Mouse (Mus musculus) ZHBTc4 (cell line): Measurements from ENCODE around the gene Nit1.

Experiments
- DNase-seq: peaks from one replicate; pipeline ENCODE4 v3.0.0-alpha.2; 2011; ENCODE audit warnings: low read depth, low spot score

The Nit1 gene

DNA sequence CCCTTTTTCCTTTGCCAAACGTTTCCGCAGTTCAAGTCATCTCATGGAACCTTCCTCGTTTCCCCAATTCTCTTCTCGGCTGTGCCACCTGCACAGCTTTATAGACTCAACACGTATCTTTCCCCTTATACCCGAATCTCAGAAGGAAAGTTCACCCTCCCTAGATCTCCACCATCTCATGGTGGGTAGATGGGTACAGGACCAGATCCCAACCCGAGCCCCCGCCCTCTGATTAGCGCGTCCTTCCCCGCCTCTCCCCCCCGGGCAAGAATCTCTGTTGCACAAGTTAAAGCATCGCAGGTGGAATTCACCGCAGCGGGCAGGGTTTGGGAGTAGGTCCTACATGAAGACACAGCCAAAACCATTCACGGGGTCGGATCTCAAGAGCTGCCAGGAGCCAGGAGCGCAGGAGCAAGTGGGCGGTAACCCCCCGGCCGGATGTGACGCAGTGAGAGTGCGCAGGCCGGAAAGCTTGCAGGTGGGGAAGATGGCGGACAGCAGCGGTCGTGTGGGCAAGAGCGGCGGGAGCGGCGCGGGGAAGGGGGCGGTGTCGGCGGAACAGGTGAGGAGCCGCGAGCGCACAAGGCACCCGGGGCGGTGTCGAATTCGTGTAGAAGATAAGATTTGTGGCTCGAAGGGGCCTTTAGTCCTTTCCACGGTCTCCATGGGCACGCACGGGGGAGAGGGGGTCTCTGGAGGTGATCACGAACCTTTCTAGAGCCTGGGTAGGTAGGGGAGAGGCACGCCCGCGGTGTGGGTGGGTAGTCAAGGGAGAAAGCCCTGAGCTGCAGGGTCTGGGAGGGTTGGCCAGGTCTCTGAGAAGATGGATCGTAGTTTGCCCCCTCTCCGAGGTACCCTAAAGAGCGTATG is at the start of gene Nit1, which contains the start of gene Pfdn2:
Gene Nit1, minus strand, starts transcription at position 422 of the 870 bp plus-strand sequence.
Gene Pfdn2, plus strand, starts transcription at position 446 of the 870 bp plus-strand sequence.
- DNase-seq: peak; percentile 96

DNA sequence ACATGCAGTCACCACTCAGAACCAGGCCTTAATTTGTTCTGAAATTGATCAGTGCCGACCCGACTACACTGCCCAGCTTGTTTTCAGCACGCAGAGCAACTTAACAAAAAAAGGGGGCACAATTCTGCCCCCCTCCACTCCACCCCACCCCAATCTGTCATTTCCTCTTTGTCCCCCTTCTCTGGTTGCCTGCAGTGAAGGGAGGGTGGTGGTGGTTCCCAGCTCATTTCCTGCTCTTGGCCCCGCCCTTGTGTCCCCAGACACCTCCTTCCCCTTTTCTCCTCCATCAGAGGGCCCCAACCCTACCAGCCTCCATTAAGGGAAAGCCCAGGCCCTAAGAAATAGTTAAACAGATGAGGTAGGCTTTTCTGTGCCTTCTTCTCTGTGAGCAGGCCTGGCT is 44.7 kb upstream of the Nit1 start:
- DNase-seq: no peak

DNA sequence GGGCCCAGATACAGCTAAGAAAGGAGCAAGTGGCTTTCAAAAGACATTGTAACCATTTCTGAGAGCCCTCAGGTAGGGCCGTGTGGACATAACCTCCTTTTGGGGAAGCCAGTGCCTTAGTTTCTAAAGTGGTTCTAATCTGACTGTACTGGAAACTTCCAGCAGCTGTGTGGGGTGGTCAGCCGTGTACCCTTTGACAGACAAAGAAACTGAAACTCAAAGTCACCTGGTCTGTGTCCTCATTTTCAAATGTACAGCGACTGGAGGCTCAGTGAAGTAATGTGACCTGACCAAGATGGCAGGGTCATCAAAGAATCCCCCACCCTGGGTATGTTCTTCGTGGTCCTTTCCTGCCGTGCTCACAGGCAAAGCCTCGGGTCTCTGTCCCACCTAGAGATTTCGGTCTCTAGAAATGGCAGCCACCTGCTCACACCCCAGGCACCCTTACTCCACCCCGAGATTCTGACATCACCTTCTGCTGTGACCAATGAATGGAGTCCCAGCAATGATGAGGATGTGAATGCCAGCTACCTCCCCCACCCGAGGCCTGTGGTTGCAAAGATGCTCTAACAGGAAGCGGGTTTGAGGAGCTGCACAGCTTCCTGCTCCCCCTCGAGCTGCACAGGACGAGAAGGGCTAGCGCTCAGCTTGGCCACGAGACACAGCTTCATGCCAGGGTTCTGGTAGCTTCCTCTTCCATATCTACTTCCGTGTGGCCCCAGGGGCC is 43.1 kb upstream of the Nit1 start, which contains the start of gene Arhgap30:
Gene Arhgap30, plus strand, starts transcription at position 579 of the 727 bp plus-strand sequence.
- no peak for DNase-seq

DNA sequence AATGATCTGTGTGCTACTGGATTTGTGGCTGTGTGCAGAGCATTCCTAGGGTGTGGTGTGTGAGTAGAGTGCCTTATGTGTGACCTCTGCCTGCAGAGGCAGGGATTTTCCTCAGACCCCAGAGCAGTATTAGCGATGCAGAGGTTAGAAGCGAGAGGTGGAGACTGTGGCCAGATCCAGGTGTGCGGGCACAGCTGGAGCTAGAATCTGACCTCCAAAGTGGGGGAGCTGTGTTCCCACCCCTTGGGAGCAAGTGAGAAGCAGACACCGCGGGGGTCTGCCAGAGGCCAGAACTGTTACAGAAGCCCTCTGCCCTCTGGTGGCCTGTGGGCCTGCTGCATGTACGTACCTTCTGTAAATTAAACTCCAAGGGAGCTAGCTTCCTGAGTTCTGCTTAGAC is 41.7 kb upstream of the Nit1 start:
- peak; percentile 68 for DNase-seq

DNA sequence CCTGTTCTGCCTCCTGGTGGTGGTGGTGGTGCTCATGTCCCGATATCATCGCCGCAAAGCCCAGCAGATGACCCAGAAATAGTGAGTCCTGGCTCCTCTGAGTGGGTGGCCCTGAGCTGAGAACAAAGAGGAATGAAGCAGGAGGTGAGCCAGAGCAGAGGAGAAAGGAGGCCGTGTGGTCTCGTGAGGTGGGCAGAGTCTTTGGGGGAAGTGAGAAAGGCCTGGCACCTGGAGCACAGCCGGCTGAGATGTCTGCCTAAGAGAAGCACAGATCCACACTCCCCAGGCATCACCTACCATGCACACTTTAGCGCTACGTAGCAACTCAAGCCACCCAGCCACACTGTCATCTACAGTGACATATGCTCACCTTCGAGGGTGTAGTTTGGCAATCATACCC is 39.7 kb upstream of the Nit1 start:
- no peak for DNase-seq

DNA sequence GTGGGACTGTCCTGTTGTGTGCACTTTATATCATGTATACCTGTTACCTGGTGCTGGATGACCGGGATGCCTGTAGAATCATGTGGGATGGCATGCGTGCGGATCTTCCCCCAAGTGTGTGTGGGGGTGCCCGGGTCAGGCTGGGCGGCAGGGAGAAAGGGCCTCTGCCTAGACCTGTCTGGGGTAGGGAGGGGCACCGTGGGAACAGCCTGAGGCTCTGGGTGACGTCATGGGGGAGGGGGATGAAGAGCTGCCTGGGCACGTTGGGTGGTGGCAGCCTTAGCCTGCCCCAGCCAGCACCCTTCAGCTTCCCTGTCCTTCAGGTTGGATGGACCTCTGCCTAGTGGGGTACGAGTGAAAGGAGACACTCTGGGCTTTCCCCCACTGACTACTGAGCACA is 38.9 kb upstream of the Nit1 start:
- peak; percentile 39 for DNase-seq

DNA sequence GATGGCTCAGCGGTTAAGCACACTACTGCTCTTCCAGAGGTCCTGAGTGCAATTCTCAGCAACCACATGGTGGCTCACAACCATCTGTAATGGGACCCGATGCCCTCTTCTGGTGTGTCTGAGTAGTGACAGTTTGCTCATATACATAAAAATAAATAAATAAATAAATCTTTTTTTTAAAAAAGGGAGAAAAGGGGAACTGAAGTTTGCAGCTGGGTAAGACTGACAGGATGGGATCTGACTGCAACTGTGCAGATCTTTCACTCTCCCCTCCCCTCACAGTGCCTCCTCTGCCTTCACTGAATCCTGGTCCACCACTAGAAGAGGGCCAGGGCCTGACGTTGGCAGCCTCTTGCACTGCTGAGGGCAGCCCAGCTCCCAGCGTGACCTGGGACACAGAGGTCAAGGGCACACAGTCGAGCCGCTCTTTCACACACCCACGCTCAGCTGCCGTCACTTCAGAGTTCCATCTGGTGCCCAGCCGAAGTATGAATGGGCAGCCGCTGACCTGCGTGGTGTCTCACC is 36.7 kb upstream of the Nit1 start:
- DNase-seq: no peak

DNA sequence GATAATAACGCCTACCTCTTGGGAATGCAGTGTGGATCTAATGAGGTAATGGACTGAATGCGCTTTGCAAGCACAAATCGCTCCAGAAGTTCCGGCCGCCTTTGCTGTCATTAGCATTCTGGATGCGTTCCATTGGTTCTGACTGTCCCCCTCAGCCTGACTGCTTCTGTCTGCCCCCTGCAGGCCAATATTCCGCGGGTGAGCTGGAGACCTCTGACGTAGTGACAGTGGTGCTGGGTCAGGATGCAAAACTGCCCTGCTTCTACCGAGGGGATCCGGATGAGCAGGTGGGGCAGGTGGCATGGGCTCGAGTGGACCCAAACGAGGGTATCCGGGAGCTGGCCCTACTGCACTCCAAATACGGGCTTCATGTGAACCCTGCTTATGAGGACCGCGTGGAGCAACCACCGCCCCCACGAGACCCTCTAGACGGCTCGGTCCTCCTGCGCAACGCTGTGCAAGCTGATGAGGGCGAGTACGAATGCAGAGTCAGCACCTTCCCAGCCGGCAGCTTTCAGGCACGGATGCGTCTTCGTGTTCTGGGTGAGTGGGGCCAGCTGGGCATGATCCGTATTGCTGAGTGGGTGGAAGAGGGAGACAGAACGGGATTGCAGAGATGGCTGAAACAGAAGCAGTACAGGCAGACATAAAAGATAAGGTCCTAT is 34.6 kb upstream of the Nit1 start:
- peak; percentile 90 for DNase-seq

DNA sequence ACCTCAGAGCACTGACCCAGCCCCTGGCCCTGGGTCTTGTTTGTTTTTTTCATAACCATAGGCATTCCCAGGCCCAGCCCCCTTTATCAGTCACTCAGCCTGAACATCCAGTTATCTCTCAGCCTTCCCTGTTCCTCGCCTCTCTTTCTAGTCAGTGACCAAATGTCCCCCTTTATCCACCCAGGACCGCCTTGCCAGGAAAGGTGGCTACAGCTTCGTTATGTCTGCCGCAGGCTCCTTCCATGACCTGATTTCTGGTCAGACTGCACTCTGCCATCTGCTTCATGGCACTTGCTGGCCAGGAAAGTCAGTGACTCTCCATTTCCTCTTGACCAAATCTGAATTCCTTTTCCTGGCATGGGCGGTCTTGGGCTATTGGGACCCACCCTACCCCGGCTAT is 32.9 kb upstream of the Nit1 start:
- no peak for DNase-seq

DNA sequence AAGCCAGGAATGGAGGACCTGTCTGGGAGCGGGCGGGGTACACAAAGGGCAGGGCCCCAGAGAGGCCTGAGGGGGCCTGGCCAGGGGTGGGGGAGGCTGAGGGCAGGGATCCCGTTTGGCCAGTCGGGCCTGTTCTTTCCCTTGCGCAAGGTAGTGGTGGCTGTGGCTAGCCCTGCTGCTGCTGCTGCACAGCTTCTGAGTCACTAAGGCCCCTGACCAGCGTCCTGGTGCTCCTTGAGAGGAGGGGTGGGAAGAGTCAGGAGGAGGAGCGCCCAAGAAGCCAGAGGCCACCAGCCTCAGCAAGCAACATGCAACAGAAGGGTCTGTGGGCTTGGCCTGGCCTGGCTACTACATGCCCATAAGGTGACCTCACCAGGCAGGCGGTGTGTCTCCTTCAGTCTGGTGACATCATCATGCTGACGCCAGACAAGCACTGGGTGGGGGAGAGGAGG is 30.2 kb upstream of the Nit1 start:
- no peak for DNase-seq

DNA sequence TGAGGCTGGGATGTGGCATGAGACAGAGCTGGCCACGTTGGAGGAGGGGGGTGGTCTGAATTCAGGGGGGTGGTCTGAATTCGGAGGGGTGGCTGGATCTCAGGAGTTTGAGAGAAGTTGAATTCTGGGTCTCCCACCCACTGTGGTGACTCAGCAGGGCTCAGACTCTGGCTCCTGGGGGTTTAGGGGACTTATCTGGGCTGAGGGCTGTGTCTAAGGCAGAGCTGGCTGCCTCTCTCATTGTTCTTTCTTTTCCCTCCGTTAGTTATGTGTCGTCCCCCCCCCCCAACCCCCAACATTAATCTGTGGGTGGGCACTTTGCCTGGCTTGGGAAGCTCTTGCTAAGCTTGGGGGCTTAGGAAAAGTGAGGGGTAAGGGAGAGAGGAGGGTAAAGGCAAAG is 28.5 kb upstream of the Nit1 start:
- DNase-seq: no peak

DNA sequence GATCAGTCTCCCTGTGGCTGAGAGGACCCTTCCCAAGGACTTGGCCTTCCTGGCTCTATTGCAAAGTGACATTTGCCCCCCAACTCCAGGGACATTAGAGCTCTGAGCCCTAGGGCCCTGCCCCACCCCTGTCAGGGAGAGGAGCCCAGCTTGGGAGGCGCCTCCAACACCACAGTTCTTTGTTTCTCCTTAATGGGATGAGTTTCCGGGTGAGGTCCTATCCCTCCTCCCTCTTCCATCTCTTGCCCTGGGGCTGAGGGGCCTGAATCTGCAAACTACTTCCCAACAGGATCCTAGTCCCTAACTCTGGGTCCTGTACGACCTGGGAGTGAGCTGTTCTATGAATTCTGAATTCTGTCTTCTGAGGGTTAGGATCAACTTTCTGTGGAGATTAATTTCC is 27.4 kb upstream of the Nit1 start:
- peak; percentile 50 for DNase-seq

DNA sequence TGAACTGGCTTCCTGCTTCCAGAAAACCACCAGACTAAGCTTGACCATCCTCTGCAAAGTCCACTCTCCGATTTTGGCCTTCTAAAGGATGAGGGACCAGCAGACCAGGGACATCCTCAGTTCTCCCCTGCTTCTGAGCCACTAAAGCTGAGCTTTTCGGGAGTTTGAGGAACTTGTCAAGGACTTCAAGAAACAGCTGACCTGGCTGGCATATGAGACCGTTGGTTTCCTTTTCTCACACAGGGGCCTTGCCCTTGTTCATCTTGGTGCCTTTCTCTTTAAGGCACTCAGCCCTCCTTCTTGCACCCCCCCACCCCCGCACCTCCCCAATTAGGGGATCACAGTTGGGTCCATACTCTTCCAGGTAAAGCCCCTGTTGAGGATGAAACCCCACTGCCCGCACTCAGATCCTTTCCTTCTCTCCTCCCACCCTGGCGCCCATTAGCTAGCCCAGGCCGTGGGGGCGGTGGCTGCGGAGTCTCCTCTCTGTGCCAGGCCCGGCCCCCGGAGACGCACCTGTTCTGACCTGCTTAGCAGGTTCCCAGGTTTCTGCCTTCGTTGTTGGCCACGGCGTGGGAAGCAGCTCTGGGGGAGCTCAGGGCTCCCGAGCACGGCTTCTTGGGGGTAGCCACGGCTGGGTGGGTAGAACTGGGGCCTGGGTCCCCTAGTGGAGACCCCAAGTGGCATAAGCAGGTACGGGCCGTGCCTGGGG is 24.6 kb upstream of the Nit1 start, which contains the start of gene Nectin4:
Gene Nectin4, plus strand, starts transcription at position 255 of the 712 bp plus-strand sequence.
- DNase-seq: no peak

DNA sequence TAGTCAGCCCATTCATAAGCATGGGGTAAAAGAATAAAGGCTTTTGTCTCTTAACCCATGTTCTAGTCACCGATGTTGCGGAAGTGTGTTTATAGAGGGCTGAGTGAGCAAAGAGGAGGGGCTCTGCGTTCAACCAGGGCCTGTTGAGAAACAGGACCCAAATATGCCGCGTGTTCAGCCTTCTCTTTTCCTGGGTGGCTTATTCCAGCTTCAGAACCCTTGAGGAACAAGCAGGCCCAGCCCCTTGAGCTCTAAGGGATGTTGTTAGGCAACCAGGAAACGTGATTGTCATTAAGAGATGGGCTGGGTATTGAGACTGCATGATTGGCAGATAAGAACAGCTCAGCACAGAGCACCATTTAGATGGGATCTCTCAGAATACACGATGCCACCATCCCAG is 20.5 kb upstream of the Nit1 start:
- no peak for DNase-seq

DNA sequence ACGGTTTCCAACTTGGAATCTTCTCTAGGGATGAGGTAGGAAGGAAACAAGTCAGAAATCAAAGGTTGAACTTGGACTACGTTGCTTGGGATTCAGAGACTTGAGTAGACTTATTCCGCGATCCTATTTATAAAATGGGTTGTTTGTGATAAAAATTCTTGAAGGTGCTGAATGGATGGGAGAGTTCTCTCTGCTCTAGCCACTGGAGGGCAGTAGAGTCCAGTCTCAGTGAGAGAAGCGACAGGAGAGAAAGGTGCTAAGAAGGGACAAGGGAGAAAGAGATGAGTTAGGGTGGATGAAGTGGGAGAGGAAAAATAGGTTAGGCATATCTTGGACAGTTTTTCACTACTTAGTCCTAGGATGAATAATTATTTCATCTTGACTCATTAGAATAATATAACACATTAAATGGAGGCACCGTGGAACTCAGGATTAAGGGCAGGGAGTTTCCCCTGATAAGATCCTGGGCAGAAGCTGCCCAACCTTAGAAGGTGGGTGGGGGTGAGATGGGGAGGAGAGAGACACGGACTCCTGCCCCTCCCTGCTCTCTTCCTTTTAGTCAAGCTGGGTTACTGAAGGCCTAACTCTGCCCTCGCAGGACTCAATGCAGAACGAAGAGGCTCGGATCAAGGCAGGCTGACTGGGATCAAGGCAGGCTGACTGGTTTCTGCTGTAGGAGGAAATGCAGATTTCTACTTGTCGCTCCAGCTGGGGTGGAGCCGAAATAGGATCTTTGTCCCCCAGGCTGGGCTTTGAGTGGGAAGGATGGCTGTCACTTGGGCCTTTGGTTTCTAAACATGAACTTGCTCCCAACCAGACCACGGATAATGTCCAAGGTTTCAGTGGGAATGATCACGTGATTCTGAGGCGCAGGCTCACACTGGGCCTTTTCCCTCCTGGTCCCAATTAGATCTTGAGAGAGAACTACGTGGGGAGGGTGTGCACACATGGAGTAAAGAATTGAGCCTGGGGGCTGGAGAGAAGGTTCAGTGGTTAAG is 16.0 kb upstream of the Nit1 start:
- peak; percentile 88 for DNase-seq

DNA sequence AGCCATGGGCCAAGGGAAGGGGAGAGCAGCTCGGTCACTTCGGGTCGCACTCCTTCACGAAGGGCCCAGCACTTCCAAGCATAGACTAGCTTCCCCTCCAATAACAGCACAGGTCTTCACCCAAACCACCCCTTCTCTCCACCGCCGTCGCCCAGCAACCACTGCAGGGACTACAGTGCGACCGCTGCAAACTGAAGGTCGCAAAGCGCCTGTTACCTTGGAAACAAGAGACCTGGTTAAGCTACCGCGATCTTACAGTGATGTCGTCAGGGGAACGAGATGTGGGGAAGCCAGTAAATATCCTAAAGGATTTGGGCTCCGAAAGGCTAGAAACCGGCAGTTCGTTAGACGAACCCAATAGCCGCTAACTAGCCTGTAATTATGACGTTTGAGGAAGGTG is 15.2 kb upstream of the Nit1 start, which contains the start of gene Klhdc9:
Gene Klhdc9, minus strand, starts transcription at position 143 of the 400 bp plus-strand sequence.
- peak; percentile 97 for DNase-seq

DNA sequence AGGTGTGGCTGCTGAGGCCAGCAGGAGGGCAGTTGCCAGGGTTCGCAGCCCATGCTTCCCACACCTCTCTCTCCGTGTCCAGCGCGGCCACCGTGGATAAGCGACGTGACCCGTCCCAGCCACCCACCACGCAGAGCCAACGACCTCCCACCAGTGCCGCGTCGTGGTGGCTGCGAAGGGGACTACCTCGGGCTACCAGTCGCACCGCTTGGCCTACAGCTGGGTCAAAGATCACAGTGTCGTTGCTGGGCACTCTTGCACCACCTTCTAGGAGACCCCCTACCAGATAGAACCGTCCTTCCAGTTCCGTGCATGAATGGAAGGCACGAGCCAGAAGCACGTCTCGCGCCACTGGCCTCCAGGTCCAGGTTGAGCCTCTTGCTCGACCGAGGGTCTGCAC is 14.8 kb upstream of the Nit1 start:
- no peak for DNase-seq

DNA sequence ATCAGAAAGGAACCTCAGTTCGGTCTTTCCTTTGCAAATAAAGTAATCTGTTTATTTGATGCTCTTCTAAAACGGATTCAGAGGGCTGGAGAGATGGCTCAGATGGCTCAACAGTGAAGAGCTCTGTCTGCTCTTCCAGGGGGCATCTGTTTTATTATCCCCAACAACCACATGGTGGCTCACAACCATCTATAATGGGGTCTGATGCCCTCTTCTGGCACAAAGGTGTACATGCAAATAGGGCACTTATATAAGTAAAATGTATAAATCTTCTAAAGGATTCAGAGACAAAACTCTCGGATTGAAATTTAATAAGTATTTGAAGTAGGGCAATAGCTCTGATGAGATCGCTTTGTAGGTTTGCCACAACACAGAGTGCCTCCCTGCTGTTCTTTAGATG is 13.0 kb upstream of the Nit1 start:
- peak; percentile 25 for DNase-seq

DNA sequence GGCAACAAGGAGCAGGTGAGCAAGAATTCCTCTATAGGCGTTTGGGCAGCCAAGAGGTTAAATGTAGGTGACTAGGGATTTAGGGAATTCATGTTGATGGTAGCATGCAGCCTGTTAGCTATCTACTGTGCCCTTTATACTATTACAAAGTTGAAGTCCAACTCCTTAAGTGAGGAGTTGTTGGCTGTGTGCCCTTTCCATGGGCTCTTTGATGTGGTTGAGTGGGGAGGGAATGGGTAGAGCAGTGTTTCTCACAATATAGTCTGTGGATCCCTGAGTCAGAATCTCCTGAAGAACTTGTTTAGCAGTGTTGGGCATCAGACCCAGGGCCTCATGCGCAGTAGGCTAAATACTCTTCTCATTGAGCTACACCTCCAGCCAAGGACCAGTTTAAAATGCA is 11.4 kb upstream of the Nit1 start:
- DNase-seq: no peak
